Mouse (Mus musculus) left cerebral cortex, postnatal 4 days (tissue): ENCODE results near the gene Meis1. TPM values are rescaled to one million over a fixed set of nuclear protein-coding genes. Genes with fewer than 3 reads are reported as not detected.
A peak's percentile ranks its signal among the peaks of the same experiment; 100 is the strongest.

Source experiments
- DNase-seq: peaks from one replicate; pipeline ENCODE4 v3.0.0-alpha.2; 2022
- intact Hi-C: fragments of 180-260 bp; cut with DNase I; formaldehyde crosslinking; loops from one replicate; pipeline ENCODE4 v1.15.1; 2025
- total RNA-seq, 2 experiments: library from RNA; stranded (reverse); gene quantifications; 2 replicates each; pipeline ENCODE4 v1.2.3; 2021

Gene Meis1
- total RNA-seq, 2 experiments from 2014 or later = 9.1 to 9.7 TPM

DNA sequence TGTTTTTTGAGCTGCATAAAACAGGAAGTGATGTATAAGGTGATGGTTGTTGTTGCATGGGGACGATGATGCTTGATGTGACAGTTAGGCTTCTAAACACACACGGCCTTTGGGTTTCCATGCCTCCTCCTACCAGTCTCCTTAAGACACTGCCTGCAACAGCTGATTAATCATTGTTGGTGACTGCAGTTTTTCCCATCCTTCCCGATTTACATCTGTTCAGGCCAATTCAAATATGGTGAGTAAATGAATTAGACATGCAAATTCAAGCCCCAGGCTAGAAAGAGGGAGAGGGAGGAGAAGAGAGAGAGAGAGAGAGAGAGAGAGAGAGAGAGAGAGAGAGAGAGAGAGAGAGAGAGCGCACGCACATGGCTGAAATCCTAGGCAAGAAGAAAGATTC, 138.0 kb downstream of the Meis1 start:
- intact Hi-C loops = no loop called here
- no peak for DNase-seq

DNA sequence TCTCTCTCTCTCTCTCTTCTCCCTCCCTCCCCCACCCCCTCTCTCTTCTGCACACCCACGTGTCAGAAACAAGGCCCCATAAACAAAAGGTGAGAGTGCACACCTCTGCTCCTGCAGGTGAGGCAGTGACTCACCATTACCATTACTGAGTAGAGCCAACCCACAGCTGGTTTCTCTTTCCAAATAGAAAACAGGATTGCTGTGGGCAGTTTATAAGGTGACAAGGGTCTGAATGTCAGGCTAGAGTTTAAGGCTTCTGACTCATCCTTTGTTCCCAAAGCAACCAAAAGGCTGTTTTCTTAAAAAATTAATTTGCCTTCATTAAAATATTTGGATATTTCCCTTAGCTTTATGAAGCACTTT, 139.3 kb downstream of the Meis1 start:
- DNase-seq = no peak
- intact Hi-C loops = loop anchor here (2.0 to 10.0 kb wide), 7 partner anchors 139 to 1595 kb away; partner anchors contain the start of gene Meis1

DNA sequence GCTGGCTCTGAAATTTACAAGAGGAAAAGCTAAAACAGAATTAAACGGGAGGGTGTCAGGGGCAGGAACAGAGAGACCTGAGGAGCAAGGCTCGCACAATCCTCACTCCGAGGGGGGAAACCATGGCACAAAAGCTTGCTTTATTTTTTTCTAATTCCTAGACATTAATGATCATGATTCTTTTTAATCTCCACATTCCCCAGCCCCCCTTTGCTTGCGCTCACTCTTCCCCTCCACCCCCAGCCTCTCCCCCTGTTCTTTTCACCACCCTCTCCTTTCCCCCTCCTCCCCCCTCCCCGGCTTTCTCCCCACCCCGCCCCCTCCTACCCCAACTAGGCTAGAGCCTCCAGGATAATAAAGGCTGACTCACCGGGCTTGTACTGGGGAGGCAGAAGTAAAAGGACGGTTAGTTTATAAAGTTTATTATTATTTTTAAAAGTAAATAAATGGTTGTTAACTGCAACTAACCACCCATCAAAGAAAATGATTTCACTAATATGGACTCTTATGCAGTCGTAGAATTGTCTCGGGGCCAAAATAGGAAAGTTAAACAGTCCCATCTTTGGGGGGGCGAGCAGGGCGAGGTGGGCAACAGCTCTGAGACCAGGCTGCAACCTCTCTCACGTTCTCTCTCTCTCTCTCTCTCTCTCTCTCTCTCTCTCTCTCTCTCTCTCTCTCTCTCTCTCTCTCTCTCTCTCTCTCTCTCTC, 139.9 kb downstream of the Meis1 start:
- intact Hi-C loops = loop anchor here (2.0 to 10.0 kb wide), 7 partner anchors 140 to 1594 kb away; partner anchors contain the start of gene Meis1
- DNase-seq = peak; percentile 50

DNA sequence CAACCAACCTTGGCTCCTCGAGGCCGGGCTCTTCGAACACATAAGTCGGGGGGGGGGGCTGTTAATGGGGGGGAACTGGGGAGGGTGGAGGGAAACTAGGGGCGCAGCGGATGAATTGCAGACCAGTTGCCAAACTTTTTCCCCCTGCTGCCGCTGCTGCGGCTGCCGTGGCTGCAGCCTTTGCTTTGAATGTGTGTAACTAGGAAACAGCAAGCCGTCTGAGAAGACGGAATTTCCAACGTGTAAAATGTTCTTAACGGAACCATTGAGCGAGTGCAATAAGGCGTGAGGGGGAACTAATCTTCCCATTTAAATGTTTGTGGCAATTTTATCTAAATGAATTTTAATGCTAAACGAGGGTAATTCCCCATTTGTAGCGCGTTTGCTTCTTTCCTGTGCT, 140.8 kb downstream of the Meis1 start:
- intact Hi-C loops = loop anchor here (2.0 to 10.0 kb wide), 7 partner anchors 141 to 1593 kb away; partner anchors contain the start of gene Meis1
- peak; percentile 69 for DNase-seq

DNA sequence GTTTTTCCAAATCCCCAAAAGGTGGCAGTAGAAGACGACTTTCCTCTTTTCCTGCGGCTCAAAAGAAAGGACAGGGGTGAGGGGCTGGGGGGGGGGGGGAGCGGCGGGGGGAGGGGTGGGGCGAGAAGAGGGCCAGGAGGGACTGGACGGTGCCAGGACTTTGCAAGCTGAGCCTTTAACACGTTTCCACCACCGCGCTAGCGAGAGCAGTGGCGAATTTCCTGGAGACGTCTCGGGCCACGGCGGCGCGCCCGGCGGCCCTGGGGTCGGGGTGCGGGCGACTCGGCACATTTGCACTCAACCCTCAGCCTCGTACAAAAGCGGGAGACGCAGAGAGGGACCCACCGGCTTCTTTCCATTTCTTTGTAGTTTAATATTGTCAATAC, 141.2 kb downstream of the Meis1 start:
- intact Hi-C loops = loop anchor here (2.0 to 10.0 kb wide), 7 partner anchors 141 to 1593 kb away; partner anchors contain the start of gene Meis1
- DNase-seq = peak; percentile 88

DNA sequence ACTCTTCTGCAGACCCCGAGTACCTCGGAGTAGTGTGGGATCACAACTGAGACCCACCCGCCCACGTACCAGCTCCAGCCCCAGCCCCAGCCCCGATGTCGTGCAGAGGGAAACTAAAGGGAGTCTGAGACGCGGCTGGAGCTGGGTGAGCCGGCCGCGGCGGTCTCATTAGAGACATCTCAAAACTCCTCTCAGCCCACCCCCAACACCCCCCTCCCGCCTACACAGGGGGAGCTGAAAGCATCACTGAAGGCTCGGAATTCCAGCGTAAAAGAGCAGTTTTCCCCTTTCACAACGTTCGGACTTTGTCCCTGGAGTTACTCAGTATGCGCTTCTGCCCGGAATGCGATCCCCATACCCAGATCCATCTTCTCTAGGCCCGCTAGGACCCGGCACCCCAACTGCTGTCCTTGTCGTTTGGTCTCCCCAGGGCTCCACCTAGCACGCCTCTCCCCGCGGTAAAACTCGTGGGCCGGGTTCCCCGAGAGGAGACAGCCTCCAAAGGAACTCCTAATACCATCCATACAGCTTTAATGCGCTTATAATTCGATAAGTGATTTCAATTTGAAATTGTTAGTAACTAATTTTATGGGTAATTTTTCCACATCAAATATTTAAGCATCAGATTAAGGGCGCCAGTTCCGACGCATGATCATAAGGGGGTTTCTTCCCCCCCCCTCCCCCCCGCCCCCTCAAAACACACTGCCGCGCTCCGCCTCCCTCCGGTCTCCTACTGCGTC, 141.7 kb downstream of the Meis1 start:
- DNase-seq = peak; percentile 65
- intact Hi-C loops = loop anchor here (5.0 to 10.0 kb wide), 6 partner anchors 722 to 1592 kb away; no protein-coding TSS in a partner anchor

DNA sequence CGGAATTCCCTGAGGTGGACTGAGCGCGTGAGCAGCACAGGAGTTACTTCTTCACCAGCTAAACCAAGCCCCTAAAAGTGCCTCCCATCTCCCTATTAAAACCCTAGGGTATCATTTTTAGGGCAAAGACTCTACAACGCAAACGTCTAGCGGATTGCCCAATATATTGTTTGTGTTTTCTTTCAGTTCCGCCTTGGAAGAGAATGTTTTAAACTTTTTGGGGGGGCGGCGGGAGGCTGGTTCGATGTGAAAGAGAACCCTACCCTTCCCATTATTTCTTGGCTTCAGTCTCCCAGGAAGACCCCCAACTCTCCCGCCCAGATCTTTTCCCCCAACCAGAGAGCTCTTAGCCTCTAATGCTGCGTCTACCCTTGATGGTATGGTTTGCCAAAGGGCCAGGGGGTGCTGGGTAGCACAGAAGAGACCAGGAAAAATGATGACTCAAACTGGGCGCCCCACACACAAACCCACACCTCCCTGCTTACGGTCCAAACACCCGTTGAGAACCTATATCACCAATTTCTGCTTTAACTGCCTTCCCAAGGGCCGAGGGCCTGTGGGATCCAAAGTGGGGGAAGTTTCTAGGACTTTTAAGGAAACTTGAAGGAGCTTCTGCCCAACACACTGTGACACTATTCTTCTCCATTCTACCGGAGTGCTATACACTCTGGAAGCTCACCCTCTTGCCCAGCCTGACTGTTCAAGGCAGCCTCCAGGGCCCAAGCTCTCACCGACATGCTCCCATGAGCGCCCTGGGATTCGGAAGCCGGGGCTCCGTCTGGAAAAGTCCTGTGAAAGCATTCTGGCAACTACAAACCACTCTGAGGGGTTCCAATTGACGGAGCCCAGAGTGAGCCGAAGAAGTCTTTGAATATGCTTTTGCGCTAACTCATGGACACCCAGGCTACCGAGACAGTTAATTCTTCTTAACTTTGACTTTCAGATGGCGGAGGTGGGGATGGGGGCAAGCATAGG, 142.6 kb downstream of the Meis1 start:
- intact Hi-C loops = loop anchor here (5.0 to 10.0 kb wide), 6 partner anchors 721 to 1591 kb away; no protein-coding TSS in a partner anchor
- peak; percentile 48 for DNase-seq

DNA sequence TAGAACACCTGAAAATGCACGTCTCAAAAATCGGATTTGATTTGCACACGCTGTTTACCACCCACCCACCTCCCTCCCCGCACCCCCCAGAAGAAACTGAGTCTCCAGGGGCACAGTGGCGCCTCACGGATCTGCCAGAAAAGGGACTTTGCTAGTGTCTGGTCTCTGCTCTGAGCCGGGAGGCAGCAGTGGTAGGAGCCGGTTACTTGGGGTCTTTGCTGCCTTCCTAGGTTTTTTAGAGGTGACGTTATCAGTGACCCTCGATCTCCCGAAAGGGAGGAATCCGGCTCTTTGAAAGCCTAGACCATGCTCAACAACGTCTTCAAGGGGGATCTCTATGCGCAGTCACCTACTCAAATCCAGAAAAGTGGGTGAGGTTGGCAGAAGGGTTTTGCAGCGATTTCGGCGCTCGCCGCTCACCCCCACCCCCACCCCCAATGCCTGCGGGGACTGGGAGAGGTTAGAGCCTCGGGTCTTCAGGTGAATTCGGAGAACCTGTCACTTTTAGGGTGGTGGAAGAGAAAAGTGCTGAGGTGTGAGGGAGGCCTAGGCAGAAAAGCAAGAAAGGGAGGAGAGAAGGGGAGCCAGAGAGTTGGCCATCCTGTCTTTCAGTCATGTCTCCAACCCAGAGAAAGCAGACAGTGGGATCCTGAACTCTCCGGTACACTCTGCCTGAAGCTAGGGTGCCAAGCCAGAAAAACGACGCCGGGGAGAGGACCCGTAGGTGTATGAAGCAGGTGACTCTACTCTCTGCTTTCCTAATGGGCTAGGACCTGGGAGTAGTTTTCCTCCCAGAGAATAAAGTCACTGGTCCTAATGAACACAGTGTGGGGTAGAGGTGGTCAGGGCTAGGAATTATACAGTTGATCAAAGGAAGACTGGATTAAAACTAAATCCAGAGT, 143.5 kb downstream of the Meis1 start:
- intact Hi-C loops = loop anchor here (5.0 to 10.0 kb wide), 6 partner anchors 720 to 1590 kb away; no protein-coding TSS in a partner anchor
- peak; percentile 45 for DNase-seq

DNA sequence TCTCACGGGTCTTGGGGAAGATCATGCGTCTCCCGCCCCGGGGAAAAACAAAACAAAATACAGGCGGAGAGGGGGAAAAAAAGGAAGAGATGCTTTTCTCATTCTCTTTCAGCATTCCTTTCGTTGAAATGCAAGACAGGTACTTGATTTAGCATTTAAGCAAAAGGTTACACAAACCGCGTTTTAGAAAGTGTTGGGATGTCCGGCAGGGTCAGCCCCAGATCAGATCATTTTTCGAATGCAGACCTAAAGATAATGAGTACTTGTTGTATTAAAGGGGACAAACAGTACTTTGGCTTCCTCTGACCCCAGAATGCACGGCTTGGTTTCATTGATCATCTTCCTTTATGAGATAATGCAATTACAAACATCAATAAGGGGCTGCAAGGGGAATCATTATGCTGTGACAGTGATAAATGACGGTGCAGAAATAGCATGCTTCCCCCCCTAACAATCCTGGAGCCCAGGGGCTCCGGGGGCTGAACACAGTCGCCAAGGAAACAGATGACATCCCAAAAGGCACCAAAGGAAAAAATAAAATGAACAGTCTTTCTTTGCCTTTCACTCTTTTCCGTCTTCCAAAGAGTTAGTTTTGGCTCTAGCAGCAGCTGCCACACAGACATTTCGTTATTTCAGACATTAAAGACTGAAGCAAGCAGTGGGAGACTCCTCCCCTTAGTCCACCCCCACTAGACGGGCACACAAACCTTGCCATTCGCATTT, 144.3 kb downstream of the Meis1 start:
- no peak for DNase-seq
- intact Hi-C loops = loop anchor here (10.0 kb wide), 5 partner anchors 720 to 1590 kb away; no protein-coding TSS in a partner anchor

DNA sequence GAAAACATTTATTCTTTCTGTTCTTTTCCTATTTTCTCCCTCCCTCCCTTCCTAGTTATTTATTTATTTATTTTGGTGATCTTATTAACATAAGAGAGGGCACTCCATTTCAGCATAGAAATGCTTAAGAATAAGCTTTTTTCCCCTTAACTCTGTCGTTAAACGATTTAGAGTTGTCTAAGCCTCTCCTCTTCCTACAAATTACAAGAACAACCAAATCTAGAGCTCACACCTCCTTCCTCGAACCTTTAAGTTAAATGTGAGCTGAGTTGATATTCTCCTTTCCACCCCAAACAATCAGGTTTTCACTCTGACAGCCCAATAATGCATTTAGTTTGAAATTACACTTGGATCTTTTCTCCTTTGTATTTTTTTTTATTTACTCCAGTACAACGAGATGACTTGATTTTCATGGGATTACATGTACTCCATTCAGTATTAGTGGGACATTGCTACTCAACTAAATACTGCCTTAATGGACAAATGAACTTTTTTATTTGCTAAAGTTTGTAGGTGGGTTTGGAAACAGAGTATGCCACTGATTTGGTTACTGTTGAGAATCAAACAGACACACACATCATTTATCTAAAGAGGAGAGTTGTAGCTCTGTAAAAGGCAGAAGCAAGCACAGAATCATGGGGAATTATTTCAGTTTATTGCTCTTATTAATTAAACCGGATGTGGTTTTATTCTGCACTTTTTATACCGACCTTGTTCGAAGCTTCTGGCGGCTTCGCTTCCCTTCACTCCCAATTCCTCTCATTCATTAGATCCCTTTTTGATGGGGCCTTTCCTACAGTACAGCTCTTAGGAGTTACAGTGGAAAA, 145.1 kb downstream of the Meis1 start:
- DNase-seq = no peak
- intact Hi-C loops = loop anchor here (10.0 kb wide), 5 partner anchors 719 to 1589 kb away; no protein-coding TSS in a partner anchor

DNA sequence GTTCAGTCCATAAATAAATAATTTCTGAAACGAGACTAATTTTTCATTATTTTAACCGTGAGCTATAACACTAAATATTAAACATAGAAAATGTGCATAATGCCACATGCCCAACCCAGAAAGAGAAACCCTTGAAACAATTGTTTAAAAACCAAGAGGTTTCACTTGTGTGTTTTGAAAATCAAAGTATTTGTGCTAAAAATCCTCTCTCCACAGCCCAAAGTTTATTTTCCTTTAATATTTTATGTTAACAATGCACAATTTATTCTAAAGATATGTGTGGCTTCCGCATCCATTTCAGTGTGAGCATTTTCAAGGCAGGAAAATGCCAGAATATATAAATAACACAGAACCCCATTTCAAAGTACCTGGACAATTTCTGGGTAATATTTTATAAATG, 146.0 kb downstream of the Meis1 start:
- intact Hi-C loops = loop anchor here (10.0 kb wide), 5 partner anchors 718 to 1588 kb away; no protein-coding TSS in a partner anchor
- no peak for DNase-seq

DNA sequence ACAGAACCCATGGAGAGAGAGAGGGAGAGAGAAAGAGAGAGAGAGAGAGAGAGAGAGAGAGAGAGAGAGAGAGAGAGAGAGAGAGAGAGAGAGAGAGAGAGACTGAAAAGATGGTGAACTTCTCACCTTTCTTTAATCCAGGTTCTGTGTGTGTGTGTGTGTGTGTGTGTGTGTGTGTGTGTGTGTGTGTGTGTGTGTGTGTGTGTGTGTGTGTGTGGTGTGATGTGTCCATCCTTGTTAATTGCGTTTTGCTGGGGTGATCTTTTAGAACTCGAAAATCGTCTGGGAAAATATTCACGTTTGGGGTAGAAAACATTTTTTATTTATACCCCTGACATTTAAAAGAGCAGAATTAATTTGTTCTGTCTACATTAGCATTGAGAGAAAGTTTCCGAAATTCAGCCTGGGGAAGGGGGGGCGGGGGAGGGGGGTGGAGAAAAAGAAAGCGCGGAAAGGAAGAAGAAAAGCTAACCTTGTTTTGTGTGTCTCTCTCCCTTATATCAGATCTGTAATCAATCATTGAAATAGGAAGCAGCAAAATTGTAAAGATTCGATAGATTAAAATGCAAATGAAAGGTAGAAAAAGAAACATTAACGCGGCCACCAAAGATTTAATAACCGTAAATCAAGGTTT, 146.6 kb downstream of the Meis1 start:
- intact Hi-C loops = loop anchor here (10.0 kb wide), 5 partner anchors 717 to 1587 kb away; no protein-coding TSS in a partner anchor
- no peak for DNase-seq

DNA sequence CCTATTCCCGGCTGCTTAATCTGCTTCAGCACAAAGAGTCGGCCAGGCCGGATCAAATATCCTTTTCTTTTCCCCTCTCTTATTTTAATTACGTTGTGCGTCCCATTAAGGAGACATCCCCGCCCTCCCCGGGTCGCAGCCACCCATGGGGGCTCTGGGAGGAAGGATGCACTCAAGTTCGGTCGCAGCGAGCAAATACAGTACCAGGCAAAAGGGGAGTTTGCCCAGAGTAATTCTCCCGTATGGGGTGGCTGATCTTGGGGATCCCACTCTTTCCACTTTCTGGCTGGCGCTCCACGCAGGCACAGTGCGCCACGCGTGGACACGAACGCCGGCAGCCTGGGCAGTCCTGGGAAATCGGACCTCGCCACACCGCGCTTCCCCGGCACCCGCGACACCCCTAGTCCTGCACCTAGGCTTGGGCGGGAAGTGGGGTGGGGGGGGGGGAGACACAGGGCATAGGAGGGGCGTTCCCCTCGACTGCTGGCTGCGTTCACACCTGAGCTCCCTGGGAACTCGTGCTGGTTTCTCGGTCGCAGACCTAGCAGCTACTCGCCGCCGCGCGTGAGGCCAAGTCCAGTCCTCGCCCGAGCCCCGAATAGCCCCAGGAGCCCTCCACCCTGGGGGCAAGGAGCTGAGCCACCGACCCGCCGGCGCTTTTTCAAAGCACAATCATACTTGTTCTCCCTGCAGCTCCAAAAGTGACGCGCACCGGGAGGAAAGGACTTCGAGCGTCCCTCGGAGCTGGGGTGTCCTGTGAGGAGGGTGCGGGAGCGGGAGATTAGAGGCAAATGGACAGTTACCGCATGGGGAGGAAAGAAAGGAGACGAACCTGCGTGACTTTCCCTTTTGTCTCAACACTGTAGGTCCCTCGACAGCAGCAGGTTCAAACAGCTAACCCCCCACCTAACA, 147.4 kb downstream of the Meis1 start:
- intact Hi-C loops = loop anchor here (10.0 kb wide), 5 partner anchors 717 to 1587 kb away; no protein-coding TSS in a partner anchor
- DNase-seq = peak; percentile 71

DNA sequence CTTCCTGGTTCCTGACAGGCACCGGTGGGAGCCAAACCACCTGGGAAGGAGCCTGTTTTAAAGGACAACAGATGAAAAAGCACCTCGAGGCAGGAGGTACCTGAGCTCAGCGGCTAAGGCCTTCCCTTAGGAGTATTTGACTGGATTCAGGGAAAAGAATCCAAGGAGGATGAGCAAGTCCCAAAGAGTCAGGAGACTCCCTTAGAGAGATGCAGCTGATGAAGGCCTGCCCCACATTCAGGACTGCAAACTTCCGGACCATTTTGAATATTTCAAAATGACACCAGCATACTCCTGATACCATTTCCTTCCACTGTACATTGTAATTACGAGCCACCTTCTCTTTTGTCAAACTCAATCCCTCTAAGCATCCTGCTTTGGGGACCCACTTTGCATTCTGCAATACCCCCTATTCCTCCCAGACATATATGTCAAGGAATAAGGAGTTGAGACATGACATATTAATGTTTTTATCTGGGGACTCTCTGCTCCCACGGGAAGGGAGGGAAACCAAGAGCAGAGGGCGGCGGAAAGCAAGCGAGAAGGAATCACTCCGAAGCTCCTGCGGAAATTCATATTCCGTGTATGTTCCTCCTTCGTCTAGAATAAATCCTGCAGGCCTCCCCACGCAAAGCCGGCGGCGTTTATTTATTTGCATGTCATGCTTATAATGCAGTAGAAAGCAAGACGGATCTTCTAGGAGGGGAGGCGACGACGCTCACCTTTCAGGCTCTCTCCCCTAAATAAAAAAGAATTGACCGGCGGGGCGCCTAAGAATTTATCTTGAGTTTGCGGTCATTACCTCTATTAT, 148.5 kb downstream of the Meis1 start:
- no peak for DNase-seq
- intact Hi-C loops = loop anchor here (10.0 kb wide), 5 partner anchors 716 to 1586 kb away; no protein-coding TSS in a partner anchor

DNA sequence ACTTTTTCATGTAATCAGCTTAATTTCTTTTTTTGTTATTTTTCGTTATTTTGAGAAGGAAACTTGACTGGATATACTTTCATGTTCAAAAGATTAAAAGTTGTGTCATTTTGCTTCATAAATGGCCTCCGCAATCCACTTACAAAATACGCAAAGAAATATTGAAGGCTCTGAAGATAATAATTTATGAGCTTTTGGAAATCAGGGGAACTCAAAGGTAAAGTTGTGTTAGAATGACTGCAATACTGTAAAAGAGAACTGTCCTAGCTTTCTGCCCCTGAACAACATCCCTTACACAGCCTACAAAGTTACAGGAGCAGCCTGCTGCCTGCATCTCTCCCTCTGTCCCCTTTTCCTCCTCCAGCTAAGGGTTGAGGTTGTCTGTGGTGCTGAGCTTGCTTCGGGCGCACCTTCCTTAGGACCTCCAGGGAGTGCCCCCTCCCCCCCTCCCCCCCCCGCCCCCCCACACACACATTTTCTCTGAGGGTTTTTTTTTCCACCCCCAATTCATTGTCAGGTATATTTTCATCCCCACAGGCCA, 149.3 kb downstream of the Meis1 start:
- DNase-seq = no peak
- intact Hi-C loops = no loop called here
